Mouse (Mus musculus) bone marrow, adult 2 months (tissue): ENCODE measurements around the gene Toporsl. TPM values are rescaled to one million over a fixed set of nuclear protein-coding genes. Genes with fewer than 3 reads are reported as not detected.

Source experiments
- H3K27ac ChIP-seq: fragments of 200-500 bp; 2 replicates; pipeline ENCODE4 v1.5.1; 2012; ENCODE audit warnings: low read depth, mild to moderate bottlenecking, control low read depth, inconsistent platforms, low read length; ENCODE audit not compliant: control insufficient read depth, poor library complexity, insufficient read depth
- H3K4me1 ChIP-seq: fragments of 200-500 bp; 2 replicates; pipeline ENCODE4 v1.6.1; 2011; ENCODE audit warnings: low read length; ENCODE audit not compliant: control insufficient read depth, insufficient read depth
- H3K4me3 ChIP-seq: fragments of 200-500 bp; replicated peaks from 2 replicates; pipeline ENCODE3; 2011; ENCODE audit warnings: mild to moderate bottlenecking, low read depth, low read length, control low read depth; ENCODE audit not compliant: control insufficient read depth
- CTCF ChIP-seq: fragments of 200-500 bp; IDR thresholded peaks from 2 replicates; pipeline ENCODE4 v1.5.1; 2011; ENCODE audit warnings: low read length, control low read depth; ENCODE audit not compliant: control insufficient read depth, insufficient read depth
- POLR2A ChIP-seq: fragments of 200-500 bp; IDR thresholded peaks from 2 replicates; pipeline ENCODE4 v1.6.1; 2011; ENCODE audit warnings: low read depth, mild to moderate bottlenecking, control low read depth, low read length, borderline replicate concordance; ENCODE audit not compliant: control insufficient read depth
- WGBS: fragments of 180-500 bp; shearing (Covaris S2); methylation state at CpG from one replicate; pipeline ENCODE4 v1.1.7; 2018; 5-methylcytosine and 5-hydroxymethylcytosine counted together
- polyA plus RNA-seq: library from polyadenylated mRNA; stranded (reverse); fragments of >200 nt; gene quantifications from 2 replicates; pipeline ENCODE4 v1.2.4, GENCODE M21; 2011; ENCODE audit warnings: low replicate concordance; ENCODE audit not compliant: missing spikeins, insufficient read depth, insufficient read length

The Toporsl gene
- polyA plus RNA-seq, 1 experiment = not detected

DNA sequence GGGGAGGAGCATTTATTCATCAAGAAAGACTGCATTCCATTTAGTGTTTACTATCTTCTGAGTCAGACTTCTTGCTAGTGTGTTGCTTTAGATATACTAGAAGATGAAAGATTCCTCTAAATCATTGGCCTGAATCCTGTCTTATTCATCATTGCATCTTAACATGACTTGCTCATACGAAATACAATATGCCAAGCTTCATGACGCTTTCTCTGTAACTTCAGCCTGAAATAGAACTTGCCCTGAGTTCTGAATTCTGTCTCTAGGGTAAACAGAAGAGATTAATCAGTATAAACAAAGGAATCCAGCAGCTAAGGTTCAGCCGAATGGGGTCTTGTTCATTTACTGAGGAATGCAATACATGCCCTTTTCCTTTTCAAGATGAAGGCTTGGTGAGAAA is 10.8 kb downstream of the Toporsl start:
- 74% methylated on average over 3 of the region's 3 CpGs for WGBS
- Histone ChIP-seq H3K4me3 (no peak overlapping the region), H3K4me1 (no peaks in the 10 kb centered on the region), H3K27ac (no peak overlapping the region)
- TF ChIP-seq CTCF (no peak), POLR2A (no peak)

DNA sequence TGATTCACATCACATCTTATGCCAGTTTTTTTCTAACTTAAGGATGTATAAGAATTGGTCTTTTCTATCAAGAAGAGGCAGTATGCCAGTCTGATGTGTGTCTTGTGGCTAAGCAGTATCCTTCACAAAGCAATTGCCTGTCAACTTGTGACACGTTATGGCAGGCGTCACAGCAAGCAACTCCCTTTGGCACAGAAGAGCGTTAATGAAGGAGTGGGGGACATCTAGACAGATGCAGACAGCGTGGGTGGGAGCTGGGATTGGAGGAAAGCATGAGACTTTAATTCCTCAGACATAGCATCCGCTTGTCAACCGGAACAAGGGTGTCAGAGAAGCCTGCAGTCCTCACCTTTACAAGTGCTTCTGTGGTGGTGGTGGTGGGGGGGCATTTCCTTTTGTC is 38.9 kb downstream of the Toporsl start:
- H3K4me1 ChIP-seq = no peaks in the 10 kb centered on the region
- TF ChIP-seq CTCF = no peak
- no peak for TF ChIP-seq POLR2A
- H3K4me3 ChIP-seq = no peak overlapping the region
- 69% methylated on average over 6 of the region's 6 CpGs for WGBS
- no peak overlapping the region for H3K27ac ChIP-seq

DNA sequence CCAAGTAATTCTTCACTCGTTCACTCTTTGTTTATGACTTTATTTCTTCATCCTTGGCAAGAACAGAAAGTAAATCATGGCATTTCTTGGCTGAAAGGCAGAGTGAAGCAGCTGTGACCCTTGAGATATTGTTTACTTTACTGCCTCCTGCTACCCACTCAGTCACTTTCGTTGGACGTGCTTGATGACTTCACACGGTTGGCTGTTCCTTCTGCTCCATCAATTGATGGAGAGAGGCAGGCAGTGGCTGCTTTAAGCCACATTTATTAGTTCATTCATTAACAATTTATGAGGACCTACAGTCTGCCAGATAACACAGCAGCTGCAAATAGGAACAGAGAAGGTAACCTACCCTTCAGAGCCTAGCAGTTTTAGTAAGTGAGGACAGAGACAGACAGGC is 51.7 kb downstream of the Toporsl start:
- H3K4me3 ChIP-seq = no peak overlapping the region
- no peaks in the 10 kb centered on the region for H3K4me1 ChIP-seq
- WGBS = 69% methylated on average over 4 of the region's 4 CpGs
- no peak overlapping the region for H3K27ac ChIP-seq
- TF ChIP-seq CTCF (no peak), POLR2A (no peak)

DNA sequence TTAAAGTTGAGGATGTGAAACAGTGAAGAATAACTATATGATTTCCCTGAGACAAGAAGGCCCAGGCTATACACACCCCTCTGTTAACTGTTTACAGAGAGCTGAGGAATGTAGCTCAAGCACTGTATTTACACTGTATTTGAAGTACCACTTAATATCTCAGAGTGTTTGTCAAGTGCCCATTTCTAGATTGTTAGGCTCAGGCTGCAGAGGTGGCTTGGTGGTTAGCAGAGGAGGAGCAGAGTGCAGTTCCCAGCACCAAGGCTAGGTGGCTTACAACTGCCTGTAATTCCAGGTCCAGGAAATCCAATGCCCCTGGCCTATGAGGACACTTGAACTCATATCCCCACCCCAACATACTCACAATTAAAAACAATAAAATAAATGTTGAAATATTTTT is 63.6 kb downstream of the Toporsl start:
- Histone ChIP-seq H3K27ac (no peak overlapping the region), H3K4me3 (no peak overlapping the region), H3K4me1 (no peaks in the 10 kb centered on the region)
- TF ChIP-seq CTCF = no peak
- no peak for TF ChIP-seq POLR2A

DNA sequence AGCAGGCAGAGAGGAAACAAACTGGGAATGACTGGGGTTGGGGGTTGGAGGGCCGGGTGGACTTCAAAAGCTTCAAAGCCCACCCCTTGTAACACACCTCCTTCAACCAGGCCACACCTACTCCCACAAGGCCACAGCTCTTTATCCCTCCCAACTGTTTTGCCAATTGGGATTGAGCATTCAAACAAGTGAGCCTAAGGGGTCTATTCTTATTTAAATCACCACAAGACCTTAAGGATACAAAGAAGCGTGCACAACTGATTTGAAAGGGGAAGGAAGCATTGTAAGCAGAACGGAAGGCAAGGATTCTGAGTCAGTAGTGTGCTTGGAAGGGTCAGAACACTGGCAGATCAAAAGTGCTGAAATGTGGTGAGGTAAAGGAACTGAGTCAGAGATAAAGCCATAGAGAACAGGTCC is 64.6 kb downstream of the Toporsl start:
- TF ChIP-seq CTCF (no peak), POLR2A (no peak)
- Histone ChIP-seq H3K27ac (no peak overlapping the region), H3K4me3 (no peak overlapping the region), H3K4me1 (no peaks in the 10 kb centered on the region)
- 21% methylated on average over 3 of the region's 3 CpGs for WGBS

DNA sequence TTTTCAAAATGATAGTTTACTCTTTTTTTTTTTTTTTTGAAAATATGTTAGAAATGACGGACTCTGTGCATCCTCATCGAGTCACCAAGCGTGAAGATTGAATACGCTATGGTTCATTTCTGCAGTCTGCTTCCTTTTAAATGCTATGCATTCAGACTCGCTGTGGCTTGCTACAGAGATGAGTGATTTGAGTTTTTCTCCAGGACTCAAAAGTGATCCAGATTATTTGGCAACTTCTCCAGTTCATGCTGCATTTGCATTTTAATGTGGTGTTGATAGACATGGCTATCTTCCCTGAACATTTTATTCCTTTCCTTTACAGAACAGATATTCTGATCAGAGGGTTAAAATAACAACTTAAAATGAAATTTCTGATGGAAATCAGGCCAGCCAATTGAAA is 65.2 kb downstream of the Toporsl start:
- H3K27ac ChIP-seq = no peak overlapping the region
- TF ChIP-seq POLR2A (no peak), CTCF (no peak)
- WGBS = 77% methylated on average over 5 of the region's 5 CpGs
- H3K4me1 ChIP-seq = no peaks in the 10 kb centered on the region
- no peak overlapping the region for H3K4me3 ChIP-seq

Other genes with a start within 250 kb of the Toporsl start
- gene Smc2, start 157.0 kb upstream of the Toporsl start, polyA plus RNA-seq = 54.3 and 75.9 TPM in 2 replicates
- gene Vma21-ps, start 99.0 kb upstream of the Toporsl start, polyA plus RNA-seq = not detected in 2 replicates
- not detected in 2 replicates for gene Olfr275, start 218.3 kb downstream of the Toporsl start, polyA plus RNA-seq